Mouse (Mus musculus) cerebellum, postnatal 14 days (tissue): Measurements from ENCODE around the gene Eif3d.

ENCODE experiments used
- DNase-seq, 2 experiments: peaks; one replicate each; pipeline ENCODE4 v3.0.0; 2021; ENCODE audit warnings: mixed read lengths in 2 of 2

The Eif3d gene

DNA sequence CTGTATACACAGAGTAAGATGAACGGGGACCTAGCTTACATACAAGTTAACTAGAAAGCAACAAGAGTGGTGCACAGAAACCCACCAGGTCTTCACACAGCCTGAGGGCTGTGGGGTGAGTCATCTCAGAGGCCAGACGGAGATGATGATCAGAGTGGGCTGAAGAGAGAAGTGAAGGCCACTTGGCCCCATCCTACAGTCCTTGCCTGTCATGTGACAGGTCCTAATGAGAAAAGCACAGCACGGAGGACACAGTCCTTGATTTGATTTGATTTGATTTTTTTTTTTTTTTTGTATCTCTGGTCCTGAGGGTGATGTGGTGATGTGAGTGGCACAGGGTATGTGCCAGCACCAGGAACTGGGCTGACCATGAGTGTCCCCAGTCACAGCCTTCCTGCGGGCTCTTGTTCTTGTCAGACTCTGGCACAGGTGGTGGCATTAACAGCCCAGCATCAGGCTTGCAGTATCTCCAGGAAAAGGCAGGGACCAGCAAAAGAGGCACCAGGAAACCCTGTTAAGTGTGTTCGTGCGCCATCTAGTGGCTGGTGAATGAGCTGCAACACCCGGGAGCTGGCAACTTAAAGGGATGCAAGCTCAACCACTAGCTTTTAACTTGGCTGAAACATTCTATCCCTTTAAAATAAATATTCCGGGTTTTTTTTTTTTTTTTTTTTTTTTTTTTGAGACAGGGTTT, 53.6 kb downstream of the Eif3d start:
- peak; percentile 94 to 97 for DNase-seq

DNA sequence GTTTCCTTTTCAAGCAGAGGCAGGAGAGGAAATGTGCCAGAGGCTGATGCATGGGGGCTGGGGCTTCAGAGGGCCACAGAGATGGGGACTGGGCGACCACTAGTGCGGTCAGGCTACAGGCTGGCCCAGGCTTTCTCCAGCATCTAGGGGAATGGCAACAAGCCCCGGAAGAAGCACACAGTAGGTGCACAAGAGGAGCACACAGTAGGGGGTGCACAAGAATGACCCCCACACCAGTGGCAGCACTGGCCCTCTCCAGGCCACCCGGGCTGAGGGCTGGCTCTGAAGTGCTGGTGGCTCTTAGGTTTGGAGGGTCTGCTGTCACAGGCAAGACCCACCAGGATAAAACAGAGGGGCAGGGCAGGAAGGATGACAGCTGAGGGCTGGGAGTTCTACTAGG, 55.3 kb downstream of the Eif3d start:
- no peak for DNase-seq

DNA sequence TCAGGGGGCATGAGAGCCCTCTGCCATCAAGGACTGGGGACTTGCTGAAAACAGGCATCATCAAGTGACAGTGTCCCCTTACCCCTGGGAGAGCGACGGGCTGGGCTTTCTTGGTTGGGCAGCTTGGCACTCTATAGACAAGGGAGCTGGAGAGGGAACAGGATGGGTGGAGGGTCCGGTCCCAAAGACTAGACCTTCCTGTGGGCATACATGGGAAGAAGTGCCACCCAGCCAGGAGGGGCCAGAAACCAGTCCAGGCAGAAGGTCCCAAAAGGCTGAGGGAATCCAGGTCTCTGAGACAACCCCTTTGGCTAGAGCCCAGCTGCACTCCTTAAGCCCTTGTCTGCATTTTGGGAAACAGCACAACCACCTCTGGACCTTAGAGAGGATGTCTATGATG, 56.1 kb downstream of the Eif3d start:
- DNase-seq, result no peak

DNA sequence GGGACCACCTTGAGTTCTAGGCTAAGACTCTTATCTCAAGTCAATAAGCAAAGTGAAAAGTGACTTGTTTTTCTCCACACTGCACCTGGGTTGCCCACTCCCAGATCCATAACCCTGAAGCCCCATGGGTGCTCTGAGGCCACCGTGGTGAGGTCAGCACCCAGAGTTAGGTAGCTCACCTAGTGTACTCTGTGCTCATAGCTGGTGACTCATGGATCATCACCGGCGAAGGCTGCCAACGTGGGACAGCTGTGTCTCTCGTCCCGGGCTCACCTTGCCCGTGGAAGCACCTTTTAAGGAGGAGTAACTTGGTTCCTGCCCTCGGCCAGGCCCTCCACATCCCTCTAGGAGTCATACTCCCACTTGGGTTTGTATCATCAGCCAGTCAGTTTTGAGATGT, 57.6 kb downstream of the Eif3d start:
- no peak for DNase-seq

DNA sequence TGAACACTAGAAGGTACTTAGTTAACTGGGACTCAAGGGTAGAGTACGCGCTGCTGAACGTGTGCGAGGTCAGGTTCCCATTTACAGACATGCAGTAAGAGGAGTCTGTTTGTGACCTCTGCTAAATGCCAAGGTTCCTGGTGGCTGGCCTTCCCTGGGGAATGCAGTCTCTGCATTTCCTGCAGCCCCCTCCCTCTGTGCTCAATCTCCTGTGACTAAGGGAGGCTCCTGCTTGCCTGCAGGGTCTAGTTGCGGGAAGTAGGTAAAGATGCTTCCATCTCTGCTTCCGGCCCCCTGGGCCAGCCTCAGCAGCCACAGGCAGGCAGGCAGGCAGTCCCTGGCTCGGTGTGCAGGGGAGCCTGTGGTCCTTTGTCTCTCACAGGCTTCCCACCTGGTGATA, 58.0 kb downstream of the Eif3d start:
- no peak for DNase-seq

DNA sequence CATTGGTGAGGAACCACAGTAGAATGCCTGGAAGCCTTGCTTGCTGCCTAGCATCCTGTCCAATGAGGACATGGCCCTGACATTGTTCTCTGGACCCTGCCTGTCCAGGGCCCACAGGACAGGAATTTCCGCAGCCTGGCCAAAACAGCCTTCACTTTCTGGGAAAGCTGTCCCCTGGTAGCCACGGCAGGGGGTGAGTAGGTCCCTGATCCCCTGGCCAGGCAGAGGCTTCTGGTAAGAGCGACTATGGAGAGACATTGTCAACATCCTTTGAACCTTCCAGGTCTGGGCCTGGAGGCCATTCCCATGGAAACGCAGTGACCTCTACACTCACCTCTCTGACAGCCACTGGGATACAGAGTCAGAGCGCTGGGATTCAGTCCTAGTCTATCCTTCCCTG, 58.6 kb downstream of the Eif3d start:
- DNase-seq, result no peak

DNA sequence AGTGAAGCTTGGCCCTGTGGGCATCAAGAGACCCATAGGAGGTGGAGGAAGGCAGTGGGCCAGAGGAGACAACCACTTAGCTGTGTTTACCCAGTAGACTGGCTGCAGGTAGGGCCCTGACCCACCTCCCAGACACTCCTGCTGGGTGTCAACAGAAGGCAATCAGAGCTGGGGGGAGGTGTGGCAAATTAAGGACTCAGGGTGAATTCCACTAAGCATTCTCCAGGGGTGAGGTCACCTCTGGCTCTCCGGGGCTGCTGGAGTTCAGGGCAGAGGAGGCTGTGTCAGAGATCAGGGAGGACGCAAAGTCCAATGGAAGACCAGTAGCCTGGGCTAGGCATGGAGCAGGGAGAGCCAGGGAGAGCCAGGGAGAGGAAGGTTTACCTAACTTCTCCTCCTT, 59.5 kb downstream of the Eif3d start:
- DNase-seq, result no peak
